Mouse (Mus musculus) myocyte (in vitro differentiated cells): Measurements from ENCODE around the gene Smpd3. TPM values are rescaled to one million over a fixed set of nuclear protein-coding genes. Genes with fewer than 3 reads are reported as not detected.

Experiments
- H3K27me3 ChIP-seq: one replicate; pipeline ENCODE4 v1.6.1; 2011; ENCODE audit not compliant: control insufficient read depth, insufficient read depth, insufficient read length
- H3K36me3 ChIP-seq: one replicate; pipeline ENCODE4 v1.6.1; 2011; ENCODE audit not compliant: control insufficient read depth, insufficient read depth
- H3K4me2 ChIP-seq: one replicate; pipeline ENCODE4 v1.6.1; 2011; ENCODE audit warnings: low read depth, control low read depth
- H3K4me3 ChIP-seq: one replicate; pipeline ENCODE4 v1.5.1; 2011; ENCODE audit warnings: mild to moderate bottlenecking, control low read depth, moderate library complexity
- H3K79me2 ChIP-seq: one replicate; pipeline ENCODE4 v1.6.1; 2011; ENCODE audit not compliant: control insufficient read depth, insufficient read depth
- H3ac ChIP-seq: one replicate; pipeline ENCODE4 v1.6.1; 2011; ENCODE audit not compliant: control insufficient read depth, insufficient read length
- CEBPB ChIP-seq: IDR thresholded peaks from 2 replicates; pipeline ENCODE4 v1.6.1; 2011; ENCODE audit warnings: mild to moderate bottlenecking, moderate library complexity; ENCODE audit not compliant: poor library complexity, insufficient read depth, severe bottlenecking
- E2F4 ChIP-seq: IDR thresholded peaks from one replicate; pipeline ENCODE4 v1.6.1; 2011; ENCODE audit warnings: mild to moderate bottlenecking, control low read depth, moderate library complexity; ENCODE audit not compliant: insufficient read depth
- MAX ChIP-seq: IDR thresholded peaks from one replicate; pipeline ENCODE4 v1.6.1; 2011; ENCODE audit warnings: low read depth, mild to moderate bottlenecking, control low read depth
- MYOD1 ChIP-seq, 3 experiments: IDR thresholded peaks; one replicate each; pipeline ENCODE4 v1.6.1; 2011; ENCODE audit warnings: control low read depth in 2 of 3, low read depth in 2 of 3, mild to moderate bottlenecking in 2 of 3, moderate library complexity in 1 of 3; ENCODE audit not compliant: insufficient read length in 2 of 3, control insufficient read depth in 1 of 3
- MYOG ChIP-seq, 3 experiments: IDR thresholded peaks; one replicate each; pipeline ENCODE4 v1.6.1; 2011; ENCODE audit warnings: control low read depth in 2 of 3, low read depth in 2 of 3, mild to moderate bottlenecking in 2 of 3; ENCODE audit not compliant: insufficient read length in 2 of 3, control insufficient read depth in 1 of 3, insufficient read depth in 1 of 3
- POLR2A ChIP-seq: IDR thresholded peaks from one replicate; pipeline ENCODE4 v1.6.1; 2011; ENCODE audit warnings: low read depth, mild to moderate bottlenecking, control low read depth, moderate library complexity; ENCODE audit not compliant: insufficient read length
- POLR2AphosphoS2 ChIP-seq: IDR thresholded peaks from one replicate; pipeline ENCODE4 v1.6.1; 2011; ENCODE audit warnings: low read depth, control low read depth; ENCODE audit not compliant: insufficient read length
- REST ChIP-seq: IDR thresholded peaks from one replicate; pipeline ENCODE4 v1.6.1; 2011; ENCODE audit warnings: mild to moderate bottlenecking, control low read depth, moderate library complexity; ENCODE audit not compliant: insufficient read depth, insufficient read length
- SRF ChIP-seq: IDR thresholded peaks from one replicate; pipeline ENCODE4 v1.6.1; 2011; ENCODE audit warnings: low read depth; ENCODE audit not compliant: control insufficient read depth, insufficient read length
- TCF12 ChIP-seq: IDR thresholded peaks from one replicate; pipeline ENCODE4 v1.6.1; 2011; ENCODE audit warnings: mild to moderate bottlenecking, control low read depth; ENCODE audit not compliant: poor library complexity, insufficient read depth, severe bottlenecking
- TCF3 ChIP-seq: IDR thresholded peaks from one replicate; pipeline ENCODE4 v1.6.1; 2011; ENCODE audit warnings: low read depth, control low read depth; ENCODE audit not compliant: insufficient read length
- USF1 ChIP-seq: IDR thresholded peaks from one replicate; pipeline ENCODE4 v1.6.1; 2011; ENCODE audit warnings: low read depth, mild to moderate bottlenecking, control low read depth, moderate library complexity
- polyA plus RNA-seq: library from polyadenylated mRNA; unstranded; fragments of >200 nt; fragmentation: generic; extraction: Trizol; gene quantifications from one replicate; pipeline ENCODE4 v1.2.1, GENCODE M21; 2012; ENCODE audit warnings: missing spikeins

Gene Smpd3
- polyA plus RNA-seq, 1 experiment, result 0.02 TPM

DNA sequence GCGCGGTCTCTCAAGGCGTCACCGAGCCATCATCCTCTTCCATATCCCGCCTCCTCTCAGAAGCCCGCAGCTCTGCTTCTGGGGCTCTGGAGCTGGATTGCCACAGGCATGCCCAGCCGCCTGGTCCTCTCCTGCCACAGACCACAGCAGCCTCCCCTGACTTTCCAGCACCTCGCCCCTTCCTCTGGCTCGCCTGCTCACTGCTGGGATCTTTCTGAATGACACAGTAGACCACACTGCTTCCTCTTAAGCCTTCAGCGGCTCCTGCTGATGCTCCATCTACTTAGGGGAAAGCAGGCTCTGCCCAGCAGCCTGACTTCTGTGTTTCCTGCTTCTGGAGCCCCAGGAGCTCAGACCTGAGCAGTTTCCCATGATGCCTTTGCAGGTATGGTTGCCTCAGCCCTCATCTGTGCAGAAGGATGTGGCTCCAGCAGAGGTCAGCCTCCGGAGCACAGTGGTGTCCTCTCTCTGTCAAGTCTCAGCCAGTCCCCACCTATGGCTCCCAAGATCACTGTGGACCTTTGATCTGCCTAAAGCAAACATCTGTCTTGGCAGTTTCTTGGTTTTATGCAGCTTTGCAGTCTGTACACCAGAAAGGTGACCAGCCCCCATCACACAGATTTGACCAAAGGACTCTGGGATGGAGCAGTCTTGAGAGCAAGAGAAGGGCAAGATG, 59.3 kb downstream of the Smpd3 start:
- Histone ChIP-seq H3K4me2 (no peak overlapping the region), H3K79me2 (no peaks in the 10 kb centered on the region), H3K36me3 (no peaks in the 10 kb centered on the region), H3K27me3 (peaks cover 50% of the 10 kb centered on the region), H3ac (no peak overlapping the region), H3K4me3 (no peak overlapping the region)
- TF ChIP-seq USF1 (no peak), TCF12 (no peak)

DNA sequence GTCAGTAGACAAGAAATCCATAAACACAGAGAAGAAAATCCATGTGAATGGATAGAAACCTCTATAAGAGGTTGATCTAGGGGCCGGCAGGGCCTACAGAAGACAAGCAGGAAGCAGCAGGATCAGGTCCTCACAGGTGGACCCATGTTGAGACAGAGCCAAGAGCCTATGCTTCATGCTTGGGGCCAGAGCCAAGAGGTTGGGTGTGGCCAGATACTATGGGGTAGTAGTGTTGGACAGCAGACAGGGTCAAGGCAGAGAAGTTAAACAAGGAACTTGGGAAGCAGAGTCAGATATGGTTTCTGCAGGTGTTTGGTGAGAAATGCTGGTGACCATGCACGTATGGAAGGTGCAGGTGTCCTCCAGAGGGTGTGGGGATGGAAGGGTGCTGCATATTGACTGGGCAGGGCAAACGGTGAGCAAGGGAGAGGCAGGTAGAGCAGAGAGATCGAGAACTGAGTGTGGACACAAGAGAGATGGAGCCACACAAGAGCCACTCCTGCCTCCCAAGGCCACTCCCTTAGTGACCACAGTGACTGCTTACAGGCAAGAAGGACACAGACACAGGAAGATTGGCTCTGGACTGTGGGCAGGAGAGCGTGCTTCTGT, 61.0 kb downstream of the Smpd3 start:
- Histone ChIP-seq H3K4me3 (no peak overlapping the region), H3K36me3 (no peaks in the 10 kb centered on the region), H3K79me2 (no peaks in the 10 kb centered on the region), H3ac (no peak overlapping the region), H3K4me2 (no peak overlapping the region), H3K27me3 (peaks cover 37% of the 10 kb centered on the region)
- TF ChIP-seq TCF3, result no peak
- no peak for TF ChIP-seq SRF

DNA sequence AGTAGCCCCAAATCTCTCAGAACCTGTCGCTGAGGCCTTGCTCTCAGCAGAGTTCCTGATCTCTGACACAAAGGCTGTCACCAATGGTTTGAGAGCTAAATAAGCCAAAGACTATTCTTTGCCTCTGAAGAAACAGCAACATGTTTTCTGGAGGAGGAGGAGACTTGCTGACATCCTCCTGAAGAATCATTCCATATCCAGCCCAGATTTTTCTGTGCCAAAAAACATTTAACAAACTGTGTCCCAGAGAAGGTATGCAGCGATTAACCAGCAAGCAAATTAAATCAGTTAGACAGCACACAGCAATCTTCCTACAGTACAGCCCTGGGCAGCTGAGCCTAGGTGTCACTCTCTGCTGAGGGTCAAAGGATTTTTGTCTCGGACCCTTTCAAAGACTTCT, 64.3 kb downstream of the Smpd3 start:
- Histone ChIP-seq H3K4me2 (no peak overlapping the region), H3K36me3 (no peaks in the 10 kb centered on the region)
- TF ChIP-seq CEBPB (no peak), TCF3 (no peak), REST (no peak), POLR2AphosphoS2 (no peak), MYOG (IDR thresholded peaks at IDR 0.05; ENCODE audit: control insufficient read depth in 1 of 3, insufficient read depth in 1 of 3, insufficient read length in 2 of 3, low read depth in 2 of 3) (no peak)

DNA sequence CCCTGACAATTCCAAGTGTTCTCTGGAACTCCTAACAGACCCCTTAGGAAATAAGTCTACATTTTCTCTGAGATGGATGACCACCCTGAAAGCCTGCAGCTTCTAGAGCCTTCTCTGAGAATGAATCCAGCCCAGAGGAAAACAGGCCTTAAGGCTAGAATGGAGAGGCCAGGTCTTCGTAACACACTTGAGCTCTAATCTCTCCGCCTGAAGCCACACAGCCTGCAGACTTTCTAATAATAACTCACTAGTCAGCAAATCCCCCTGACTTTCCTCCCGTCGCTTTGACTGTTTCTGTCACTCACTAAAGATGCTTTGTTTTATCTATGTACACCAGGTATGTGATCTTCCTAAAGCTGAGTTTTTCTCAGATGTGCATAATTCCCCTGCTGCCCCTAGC, 66.4 kb downstream of the Smpd3 start:
- Histone ChIP-seq H3K36me3 (no peaks in the 10 kb centered on the region), H3K79me2 (no peaks in the 10 kb centered on the region), H3K4me2 (no peak overlapping the region), H3K27me3 (peaks cover 17% of the 10 kb centered on the region), H3K4me3 (no peak overlapping the region), H3ac (no peak overlapping the region)
- TF ChIP-seq MAX (no peak), MYOG (IDR thresholded peaks at IDR 0.05; ENCODE audit: control insufficient read depth in 1 of 3, insufficient read depth in 1 of 3, insufficient read length in 2 of 3, low read depth in 2 of 3) (no peak), MYOD1 (IDR thresholded peaks at IDR 0.05; ENCODE audit: control insufficient read depth in 1 of 3, insufficient read length in 2 of 3, low read depth in 2 of 3) (no peak), SRF (no peak), E2F4 (no peak), TCF3 (no peak), POLR2A (no peak), CEBPB (no peak), POLR2AphosphoS2 (no peak), USF1 (no peak), TCF12 (no peak)

More for the DNA sequence above, 64.3 kb downstream of the Smpd3 start:
- Histone ChIP-seq H3K27me3 (peaks cover 10% of the 10 kb centered on the region), H3K79me2 (no peaks in the 10 kb centered on the region), H3K4me3 (no peak overlapping the region), H3ac (no peak overlapping the region)

DNA sequence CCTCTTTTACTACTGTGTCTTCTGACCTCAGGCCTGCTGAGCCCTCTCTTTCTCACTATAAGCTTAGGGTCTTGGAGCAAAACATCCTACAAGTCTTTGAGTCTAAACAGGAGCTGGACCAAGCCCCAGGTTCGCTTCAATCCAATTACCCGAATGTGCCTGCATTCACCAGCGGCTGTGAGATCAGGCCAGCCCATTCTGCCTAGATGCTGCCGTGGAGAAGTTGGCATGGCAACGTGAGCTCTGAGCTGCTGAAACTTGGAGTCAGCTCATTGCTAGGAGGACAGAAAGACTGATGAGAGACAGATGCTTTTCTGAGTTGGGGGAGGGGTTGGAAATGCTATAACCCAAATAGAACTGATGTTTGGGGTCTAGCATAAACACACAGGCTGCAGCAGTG, 67.0 kb downstream of the Smpd3 start:
- Histone ChIP-seq H3K4me2 (no peak overlapping the region), H3K27me3 (peaks cover 18% of the 10 kb centered on the region), H3K79me2 (no peaks in the 10 kb centered on the region), H3ac (no peak overlapping the region), H3K36me3 (no peaks in the 10 kb centered on the region), H3K4me3 (no peak overlapping the region)
- TF ChIP-seq MAX (no peak), TCF3 (no peak), REST (no peak), MYOD1 (IDR thresholded peaks at IDR 0.05; ENCODE audit: control insufficient read depth in 1 of 3, insufficient read length in 2 of 3, low read depth in 2 of 3) (no peak), USF1 (no peak), TCF12 (no peak), E2F4 (no peak), SRF (no peak), POLR2AphosphoS2 (no peak), MYOG (IDR thresholded peaks at IDR 0.05; ENCODE audit: control insufficient read depth in 1 of 3, insufficient read depth in 1 of 3, insufficient read length in 2 of 3, low read depth in 2 of 3) (no peak), CEBPB (no peak), POLR2A (no peak)
